Mouse (Mus musculus) forebrain, embryonic 15.5 days (tissue): ENCODE data around the gene Ryr2. TPM values are rescaled to one million over a fixed set of nuclear protein-coding genes. Genes with fewer than 3 reads are reported as not detected.

Experiments used
- ATAC-seq: fragments of 200-750 bp; cut with Nextera tagmentation; replicated peaks from 2 replicates; pipeline ENCODE4 v1.8.0; 2017; ENCODE audit warnings: mild to moderate bottlenecking, moderate TSS enrichment, moderate library complexity
- H3K27ac ChIP-seq: fragments of 300-500 bp; sonication (generic); replicated peaks from 2 replicates; pipeline ENCODE4 v1.5.1; 2015; ENCODE audit warnings: mild to moderate bottlenecking, inconsistent platforms
- H3K27me3 ChIP-seq: fragments of 300-500 bp; sonication (generic); 2 replicates; pipeline ENCODE4 v1.6.1; 2015; ENCODE audit warnings: inconsistent platforms
- H3K36me3 ChIP-seq: fragments of 300-500 bp; sonication (generic); 2 replicates; pipeline ENCODE4 v1.6.1; 2015; ENCODE audit warnings: mild to moderate bottlenecking, inconsistent platforms
- H3K4me1 ChIP-seq: fragments of 300-500 bp; sonication (generic); 2 replicates; pipeline ENCODE4 v1.6.1; 2015; ENCODE audit warnings: inconsistent platforms
- H3K4me2 ChIP-seq: fragments of 300-500 bp; sonication (generic); replicated peaks from 2 replicates; pipeline ENCODE4 v1.6.1; 2015; ENCODE audit warnings: mild to moderate bottlenecking, inconsistent platforms
- H3K4me3 ChIP-seq: fragments of 300-500 bp; sonication (generic); 2 replicates; pipeline ENCODE4 v1.5.1; 2015; ENCODE audit warnings: mild to moderate bottlenecking, inconsistent platforms
- H3K9ac ChIP-seq: fragments of 300-500 bp; sonication (generic); replicated peaks from 2 replicates; pipeline ENCODE4 v1.6.1; 2015; ENCODE audit warnings: mild to moderate bottlenecking, inconsistent platforms
- H3K9me3 ChIP-seq: fragments of 300-500 bp; sonication (generic); 2 replicates; pipeline ENCODE4 v1.6.1; 2016; ENCODE audit warnings: inconsistent platforms
- WGBS: fragments of 180-500 bp; shearing (Covaris S2); methylation state at CpG from one replicate; pipeline ENCODE4 v1.1.7; 2015; ENCODE audit warnings: mixed read lengths; 5-methylcytosine and 5-hydroxymethylcytosine counted together
- polyA plus RNA-seq: library from polyadenylated mRNA; unstranded; fragments of >200 nt; fragmentation: Nextera tagmentation; extraction: Ambion mirVana; gene quantifications from 2 replicates; pipeline ENCODE4 v1.2.1, GENCODE M21; 2015

Ryr2 gene
- polyA plus RNA-seq, 1 experiment from 2014 or later, result 1.5 TPM

DNA sequence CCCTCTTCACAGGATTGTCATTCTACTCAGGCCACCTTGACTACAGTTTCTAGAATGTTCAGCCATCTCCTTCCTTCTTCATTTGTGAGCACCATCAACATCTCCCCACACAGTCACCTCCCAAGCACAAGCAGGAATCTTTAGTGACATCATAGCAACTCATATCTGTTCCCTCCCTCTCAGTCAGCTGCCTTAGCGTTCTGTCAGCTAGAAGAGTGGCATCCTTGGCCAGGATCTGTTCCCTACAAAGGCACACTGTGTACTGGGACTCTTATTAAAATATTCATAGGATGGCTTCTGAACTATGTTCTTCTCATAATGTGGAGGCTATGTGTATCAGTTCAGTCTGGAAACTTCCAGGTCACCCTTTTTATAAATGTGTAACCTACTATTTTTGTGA lies 8.1 kb upstream of the Ryr2 start:
- no peak overlapping the region for H3K27ac ChIP-seq
- no peak overlapping the region for H3K4me2 ChIP-seq
- no peaks in the 10 kb centered on the region for H3K9me3 ChIP-seq
- H3K27me3 ChIP-seq, result no peaks in the 10 kb centered on the region
- H3K9ac ChIP-seq, result no peak overlapping the region
- no peak overlapping the region for H3K4me3 ChIP-seq
- H3K36me3 ChIP-seq, result no peaks in the 10 kb centered on the region
- WGBS, result 77% methylated on average over 1 of the region's 1 CpGs
- no peak for ATAC-seq
- H3K4me1 ChIP-seq, result no peaks in the 10 kb centered on the region

DNA sequence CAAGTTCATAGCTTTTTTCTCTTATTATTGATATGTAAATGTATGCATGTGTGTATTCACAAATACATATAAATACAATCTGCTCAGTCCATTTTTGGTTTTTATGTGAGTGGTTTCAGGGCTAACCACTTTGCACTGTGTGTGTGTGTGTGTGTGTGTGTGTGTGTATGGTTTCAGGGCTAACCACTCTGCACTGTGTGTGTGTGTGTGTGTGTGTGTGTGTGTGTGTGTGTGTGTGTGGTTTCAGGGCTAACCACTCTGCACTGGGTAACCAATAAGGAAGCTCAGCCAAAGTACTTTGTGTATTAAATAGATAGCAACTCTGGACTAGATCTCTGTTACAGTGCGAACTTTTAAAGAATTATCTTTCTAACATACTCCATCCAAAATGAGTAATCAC lies 2.2 kb upstream of the Ryr2 start:
- H3K4me1 ChIP-seq, result peaks cover 12% of the 10 kb centered on the region
- no peak overlapping the region for H3K4me3 ChIP-seq
- H3K9me3 ChIP-seq, result no peaks in the 10 kb centered on the region
- no peak overlapping the region for H3K27ac ChIP-seq
- peaks cover 14% of the 10 kb centered on the region; the same call in 1 of the 2 replicates for H3K27me3 ChIP-seq
- no peak for ATAC-seq
- H3K36me3 ChIP-seq, result no peaks in the 10 kb centered on the region
- H3K9ac ChIP-seq, result no peak overlapping the region
- no peak overlapping the region for H3K4me2 ChIP-seq
- 91% methylated on average over 1 of the region's 1 CpGs for whole genome bisulfite sequencing

DNA sequence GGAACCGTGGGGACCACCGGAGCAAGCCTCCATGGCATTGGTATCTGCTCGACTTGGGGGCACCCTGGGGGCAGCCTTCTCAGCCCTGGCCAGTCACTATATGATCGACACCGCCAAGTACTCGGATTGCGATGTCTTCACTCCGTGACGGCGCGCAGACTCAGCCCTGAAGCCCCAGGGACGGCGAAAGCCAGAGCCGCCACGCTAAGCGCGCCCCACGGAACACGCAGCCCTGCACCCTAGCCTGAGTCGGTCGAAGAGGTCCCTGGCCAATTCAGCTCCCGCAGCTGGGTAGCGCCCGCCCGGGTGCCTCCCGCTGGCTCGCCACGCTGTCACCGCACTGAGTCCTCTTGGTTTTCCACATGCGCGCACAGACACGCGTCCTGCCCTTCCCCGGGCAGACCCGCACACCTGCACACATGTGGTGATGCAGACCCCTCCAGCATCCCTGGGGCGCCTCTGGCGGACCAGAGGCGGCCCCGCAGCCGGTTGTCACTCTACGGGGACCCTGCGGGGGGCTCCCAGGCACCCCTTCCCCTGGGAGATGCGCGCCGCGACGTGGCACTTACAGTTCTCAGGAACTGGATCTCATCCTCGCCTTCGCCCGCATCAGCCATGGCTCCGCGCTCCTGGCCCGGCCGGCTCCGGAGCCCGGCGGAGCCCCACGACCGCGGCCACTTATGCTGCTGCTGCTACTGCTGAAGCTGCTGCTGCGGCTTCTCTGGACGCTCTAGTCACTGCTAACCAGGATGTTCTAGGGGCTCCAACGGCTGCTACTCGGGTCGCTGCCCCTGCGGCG lies 716 bp downstream of the Ryr2 start:
- Histone ChIP-seq H3K27ac (peak overlapping the region; percentile 63), H3K27me3 (peaks cover 14% of the 10 kb centered on the region; the same call in 1 of the 2 replicates), H3K4me2 (peak overlapping the region; percentile 99), H3K4me3 (peak overlapping the region; percentile 67), H3K36me3 (no peaks in the 10 kb centered on the region), H3K4me1 (peaks cover 12% of the 10 kb centered on the region), H3K9ac (peak overlapping the region; percentile 68), H3K9me3 (no peaks in the 10 kb centered on the region)
- peak; percentile 77 for ATAC-seq
- WGBS, result under 1% methylated on average over 67 of the region's 67 CpGs

DNA sequence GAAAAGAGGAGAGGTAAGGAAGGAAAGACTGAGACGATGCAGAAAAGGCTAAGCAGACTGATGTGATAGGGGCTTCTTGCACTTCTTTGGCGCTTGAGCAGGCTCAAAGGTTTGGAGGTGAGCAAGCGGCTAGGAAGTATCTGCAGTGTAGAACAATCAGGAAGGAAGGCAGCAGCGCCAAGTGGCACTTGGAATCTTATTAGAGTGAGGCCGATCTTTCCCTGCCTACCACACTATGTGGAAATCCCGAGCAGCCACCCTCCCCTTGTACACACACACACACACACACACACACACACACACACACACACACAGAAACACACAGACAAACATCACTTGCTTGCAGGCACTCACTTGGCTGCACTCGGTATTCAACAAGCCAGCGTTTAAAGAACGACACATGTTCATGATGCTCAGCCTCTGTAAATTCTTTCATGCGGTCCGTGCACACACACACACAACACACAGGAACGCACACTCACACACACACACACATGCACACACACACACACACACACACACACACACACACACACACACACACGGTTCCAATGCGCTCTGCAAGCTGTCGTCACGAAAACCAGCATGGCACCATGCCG lies 1.4 kb downstream of the Ryr2 start:
- Histone ChIP-seq H3K4me1 (peaks cover 12% of the 10 kb centered on the region), H3K27ac (no peak overlapping the region), H3K36me3 (no peaks in the 10 kb centered on the region), H3K27me3 (peaks cover 14% of the 10 kb centered on the region; the same call in 1 of the 2 replicates), H3K9ac (peak overlapping the region; percentile 68; the same call in 1 of the 2 replicates), H3K9me3 (no peaks in the 10 kb centered on the region), H3K4me3 (peak overlapping the region; percentile 67), H3K4me2 (peak overlapping the region; percentile 99)
- 1% methylated on average over 17 of the region's 17 CpGs for WGBS
- peak; percentile 11 for ATAC-seq

DNA sequence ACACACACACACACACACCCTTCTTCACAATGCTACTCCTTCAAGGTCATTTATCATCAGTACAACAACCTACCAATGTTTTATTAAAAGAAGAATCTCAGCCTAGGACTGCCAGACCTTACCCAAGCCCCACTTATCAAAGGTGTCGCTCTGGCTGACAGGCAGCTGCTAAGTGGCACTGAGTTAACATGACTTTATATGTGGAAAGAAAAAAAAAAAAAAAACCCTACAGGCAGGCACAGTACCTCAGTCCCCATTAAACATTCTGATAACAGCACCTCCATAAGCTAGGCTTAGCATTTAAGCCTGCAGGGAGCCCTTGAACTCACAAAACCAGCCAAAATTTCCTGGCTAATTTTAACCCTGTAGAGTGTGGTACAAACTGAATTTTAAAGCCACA lies 2.4 kb downstream of the Ryr2 start:
- peaks cover 12% of the 10 kb centered on the region for H3K4me1 ChIP-seq
- H3K4me2 ChIP-seq, result 0 out of 2 replicates have a peak overlapping the region, but pooled peaks have one; percentile 99
- no peak for ATAC-seq
- H3K9me3 ChIP-seq, result no peaks in the 10 kb centered on the region
- no peaks in the 10 kb centered on the region for H3K36me3 ChIP-seq
- 56% methylated on average over 1 of the region's 1 CpGs for WGBS
- no peak overlapping the region for H3K4me3 ChIP-seq
- H3K27me3 ChIP-seq, result peaks cover 14% of the 10 kb centered on the region; the same call in 1 of the 2 replicates
- H3K9ac ChIP-seq, result no peak overlapping the region
- no peak overlapping the region for H3K27ac ChIP-seq

DNA sequence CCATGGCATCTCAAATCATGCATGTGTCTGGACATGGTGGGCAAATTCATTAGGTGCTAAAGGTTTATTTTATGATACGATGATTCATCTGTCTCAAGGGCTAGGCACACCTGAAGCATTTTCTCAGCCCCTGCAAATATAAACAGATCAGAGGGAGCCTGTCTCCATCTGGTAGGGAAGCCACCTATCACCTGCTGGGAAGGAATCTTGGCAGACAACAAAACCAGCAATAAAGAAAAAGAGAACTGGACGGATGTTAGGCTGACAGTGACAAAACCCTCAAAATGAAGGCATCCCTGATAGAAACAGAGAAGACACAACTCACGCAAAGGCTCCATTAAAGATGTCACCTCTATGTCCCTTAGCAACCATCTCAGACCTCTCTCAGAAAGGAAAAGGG lies 3.7 kb downstream of the Ryr2 start:
- 60% methylated on average over 3 of the region's 3 CpGs for WGBS

DNA sequence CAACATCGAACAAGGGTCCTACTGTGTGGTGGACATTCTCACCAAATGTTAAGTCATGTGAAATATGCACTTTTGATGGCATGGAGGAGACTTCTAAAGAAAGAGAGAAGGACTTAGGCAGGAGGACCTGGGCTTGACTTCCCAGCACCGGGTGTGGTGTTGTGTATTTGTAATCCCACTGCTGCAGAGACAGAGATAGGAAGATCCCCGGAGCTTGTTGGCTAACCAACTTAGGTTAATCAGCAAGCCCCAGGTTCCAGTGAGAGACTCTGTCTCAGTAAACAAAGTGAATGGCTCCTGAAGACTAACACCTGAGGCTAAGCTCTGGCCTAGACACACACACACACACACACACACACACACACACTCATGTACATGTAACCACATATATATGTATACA lies 7.3 kb downstream of the Ryr2 start:
- no peak overlapping the region for H3K4me2 ChIP-seq
- H3K27me3 ChIP-seq, result no peaks in the 10 kb centered on the region
- H3K27ac ChIP-seq, result no peak overlapping the region
- ATAC-seq, result no peak
- H3K4me1 ChIP-seq, result no peaks in the 10 kb centered on the region
- no peaks in the 10 kb centered on the region for H3K9me3 ChIP-seq
- no peak overlapping the region for H3K9ac ChIP-seq
- H3K4me3 ChIP-seq, result no peak overlapping the region
- no peaks in the 10 kb centered on the region for H3K36me3 ChIP-seq
- WGBS, result 94% methylated on average over 3 of the region's 3 CpGs

More for the DNA sequence above, 3.7 kb downstream of the Ryr2 start:
- no peak for ATAC-seq
- Histone ChIP-seq H3K36me3 (no peaks in the 10 kb centered on the region), H3K9me3 (no peaks in the 10 kb centered on the region), H3K4me2 (no peak overlapping the region), H3K4me3 (no peak overlapping the region), H3K4me1 (peaks cover 12% of the 10 kb centered on the region), H3K27ac (no peak overlapping the region), H3K9ac (no peak overlapping the region), H3K27me3 (peaks cover 14% of the 10 kb centered on the region; the same call in 1 of the 2 replicates)

DNA sequence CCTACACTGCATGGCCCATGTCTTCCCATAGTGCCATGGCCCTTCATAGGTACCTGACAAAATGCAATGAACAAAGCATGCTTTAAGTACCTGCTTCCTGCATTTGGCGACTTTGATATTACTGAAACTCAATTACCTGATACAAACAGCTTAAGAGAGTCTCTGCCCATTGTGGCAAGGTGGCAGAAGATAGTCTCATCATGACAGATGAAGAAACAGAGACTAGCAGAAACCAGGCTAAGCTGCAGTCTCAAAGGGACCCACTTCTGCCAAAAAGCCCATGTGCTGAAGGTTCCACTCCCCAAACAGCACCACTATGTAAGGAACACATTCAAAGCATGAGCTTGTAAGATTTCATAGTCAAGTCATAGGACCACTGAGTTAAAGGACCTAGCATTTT lies 7.8 kb downstream of the Ryr2 start:
- 92% methylated on average over 1 of the region's 1 CpGs for WGBS
- Histone ChIP-seq H3K36me3 (no peaks in the 10 kb centered on the region), H3K27me3 (no peaks in the 10 kb centered on the region), H3K9me3 (no peaks in the 10 kb centered on the region), H3K4me2 (no peak overlapping the region), H3K4me3 (no peak overlapping the region), H3K9ac (no peak overlapping the region), H3K4me1 (no peaks in the 10 kb centered on the region), H3K27ac (no peak overlapping the region)
- no peak for ATAC-seq

DNA sequence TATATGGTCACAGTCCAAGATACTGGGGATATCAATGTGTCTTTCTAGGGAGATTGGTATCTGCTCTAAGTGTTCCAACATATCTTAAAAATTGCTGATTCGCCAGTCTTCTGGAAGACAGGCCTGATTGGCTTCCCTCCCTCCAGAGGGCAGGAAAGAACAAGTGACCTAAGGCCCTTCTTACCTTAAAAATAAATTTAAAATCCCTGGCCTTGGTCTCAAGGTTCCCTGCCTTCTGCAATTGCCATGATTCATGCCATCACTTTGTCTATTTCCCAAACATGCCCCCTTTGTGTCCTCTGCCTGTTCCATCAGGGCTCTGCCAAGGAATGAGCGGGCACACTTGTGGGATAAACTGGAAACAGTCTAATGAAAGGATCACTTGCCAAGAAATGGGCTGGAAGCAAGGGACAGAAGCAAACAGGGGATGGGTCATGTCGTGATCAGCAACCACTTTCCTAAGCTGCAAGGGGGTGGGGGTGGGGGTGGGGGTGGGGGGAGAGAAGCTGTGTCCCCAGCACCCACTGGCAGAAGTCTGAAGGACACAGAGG lies 10.3 kb downstream of the Ryr2 start:
- 82% methylated on average over 3 of the region's 3 CpGs for WGBS
- Histone ChIP-seq H3K9ac (no peak overlapping the region), H3K36me3 (no peaks in the 10 kb centered on the region), H3K4me3 (no peak overlapping the region), H3K4me2 (no peak overlapping the region), H3K4me1 (no peaks in the 10 kb centered on the region), H3K27ac (no peak overlapping the region), H3K27me3 (no peaks in the 10 kb centered on the region), H3K9me3 (no peaks in the 10 kb centered on the region)
- ATAC-seq, result no peak

DNA sequence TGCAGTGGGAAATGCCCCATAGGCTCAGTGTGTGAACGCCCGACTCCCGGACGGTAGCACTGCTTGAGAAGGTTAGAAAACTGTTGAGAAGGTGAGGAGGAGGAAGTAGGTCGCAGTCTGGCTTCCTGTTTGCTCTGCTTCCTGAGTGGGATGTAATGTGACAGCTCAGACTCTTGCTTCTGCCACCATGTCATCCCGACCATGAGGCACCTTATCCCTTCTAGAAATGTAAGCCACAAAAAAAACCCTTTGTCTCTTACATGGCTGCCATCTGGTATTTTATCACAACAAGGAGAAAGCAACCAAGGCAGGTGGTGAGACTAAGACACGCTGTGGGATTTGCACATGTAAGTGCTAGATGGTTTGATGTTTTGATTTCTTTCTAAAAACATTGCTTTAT lies 12.2 kb downstream of the Ryr2 start:
- Histone ChIP-seq H3K4me2 (no peak overlapping the region), H3K9me3 (no peaks in the 10 kb centered on the region)
- ATAC-seq, result no peak

DNA sequence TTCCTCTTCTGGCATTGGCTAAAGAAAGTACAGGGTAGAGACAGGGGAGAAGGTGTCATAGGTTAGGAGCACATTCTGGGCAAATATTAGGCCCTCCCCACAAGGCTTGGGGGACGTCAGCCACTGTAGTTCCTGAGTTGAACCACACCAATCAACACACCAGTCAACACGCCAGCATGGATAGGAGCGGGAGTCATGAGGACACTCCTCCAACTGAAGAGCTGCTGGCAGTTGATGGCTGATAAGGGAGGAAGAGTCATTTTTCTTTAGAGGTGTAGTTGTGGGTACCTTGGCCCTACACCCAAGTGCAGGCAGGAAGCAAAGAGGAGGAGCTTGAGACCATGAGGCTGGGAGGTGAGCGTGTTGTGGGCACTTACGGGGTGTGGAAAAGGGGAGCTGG lies 13.6 kb downstream of the Ryr2 start:
- no peaks in the 10 kb centered on the region for H3K27me3 ChIP-seq
- H3K4me3 ChIP-seq, result no peak overlapping the region
- no peaks in the 10 kb centered on the region for H3K9me3 ChIP-seq
- no peak overlapping the region for H3K9ac ChIP-seq
- H3K4me1 ChIP-seq, result no peaks in the 10 kb centered on the region
- no peak for ATAC-seq
- H3K4me2 ChIP-seq, result no peak overlapping the region
- no peak overlapping the region for H3K27ac ChIP-seq
- WGBS, result 93% methylated on average over 5 of the region's 5 CpGs
- H3K36me3 ChIP-seq, result no peaks in the 10 kb centered on the region

More for the DNA sequence above, 12.2 kb downstream of the Ryr2 start:
- H3K36me3 ChIP-seq, result no peaks in the 10 kb centered on the region
- no peak overlapping the region for H3K4me3 ChIP-seq
- no peaks in the 10 kb centered on the region for H3K27me3 ChIP-seq
- no peaks in the 10 kb centered on the region for H3K4me1 ChIP-seq
- H3K27ac ChIP-seq, result no peak overlapping the region
- no peak overlapping the region for H3K9ac ChIP-seq
- 74% methylated on average over 7 of the region's 7 CpGs for WGBS

DNA sequence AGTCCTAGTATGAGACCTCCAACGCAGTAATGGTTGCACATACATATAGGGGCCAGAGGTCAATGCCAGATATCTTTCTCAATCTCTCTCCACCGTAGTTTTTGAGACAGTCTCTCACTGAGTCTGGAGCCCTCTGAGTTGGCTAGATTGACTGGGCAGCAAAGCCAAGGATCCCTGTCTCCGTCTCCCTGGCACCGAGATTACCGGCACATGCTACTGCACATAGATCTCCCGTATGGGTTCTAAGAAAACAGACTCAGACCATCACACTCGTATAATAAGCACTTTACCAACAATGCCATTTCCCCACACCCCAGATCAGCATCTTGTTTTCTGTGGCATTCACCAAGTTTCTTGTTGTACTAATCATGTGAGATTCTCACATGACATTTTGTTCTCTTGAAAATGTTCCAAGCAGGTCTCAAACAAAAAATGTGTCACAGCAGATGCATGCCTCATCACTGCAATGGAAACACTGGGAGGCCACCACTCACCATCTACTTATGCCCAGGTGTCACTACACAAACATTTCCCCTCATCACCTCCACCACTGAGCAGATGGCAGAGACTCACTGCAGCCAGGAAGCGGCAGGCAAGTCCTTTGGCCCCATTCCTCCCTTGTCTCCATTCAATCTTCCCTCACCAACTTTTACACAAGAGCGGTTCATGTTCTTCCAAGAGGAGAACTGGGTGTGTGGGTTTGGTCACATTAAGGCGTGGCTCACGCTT lies 14.2 kb downstream of the Ryr2 start:
- no peak overlapping the region for H3K9ac ChIP-seq
- H3K4me2 ChIP-seq, result no peak overlapping the region
- WGBS, result 88% methylated on average over 11 of the region's 11 CpGs
- no peaks in the 10 kb centered on the region for H3K36me3 ChIP-seq
- no peak overlapping the region for H3K4me3 ChIP-seq
- H3K4me1 ChIP-seq, result no peaks in the 10 kb centered on the region
- no peaks in the 10 kb centered on the region for H3K27me3 ChIP-seq
- H3K9me3 ChIP-seq, result no peaks in the 10 kb centered on the region
- no peak overlapping the region for H3K27ac ChIP-seq
- no peak for ATAC-seq
